Mouse (Mus musculus) lung, embryonic 16.5 days (tissue): ENCODE measurements around the gene Ccnb1. TPM values are rescaled to one million over a fixed set of nuclear protein-coding genes. Genes with fewer than 3 reads are reported as not detected.
A peak's percentile ranks its signal among the peaks of the same experiment; 100 is the strongest.
"Not testable (repeated sequence)": the region's sequence is repeated elsewhere in the genome, so short reads cannot be mapped to it uniquely, and the experiment has no call there.

Experiments
- ATAC-seq: fragments of 200-750 bp; cut with Nextera tagmentation; 2 replicates; pipeline ENCODE4 v1.8.0; 2017; ENCODE audit warnings: low read depth, mild to moderate bottlenecking, moderate library complexity
- H3K27ac ChIP-seq: fragments of 300-500 bp; sonication (generic); 2 replicates; pipeline ENCODE4 v1.5.1; 2014; ENCODE audit warnings: mild to moderate bottlenecking, control low read depth, low read length
- H3K27me3 ChIP-seq: fragments of 300-500 bp; sonication (generic); 2 replicates; pipeline ENCODE4 v1.6.1; 2014; ENCODE audit warnings: low read depth, low read length, mixed read lengths; ENCODE audit not compliant: control insufficient read depth, insufficient read depth
- H3K36me3 ChIP-seq: fragments of 300-500 bp; sonication (generic); 2 replicates; pipeline ENCODE4 v1.6.1; 2014; ENCODE audit warnings: low read length; ENCODE audit not compliant: control insufficient read depth, insufficient read depth
- H3K4me1 ChIP-seq: fragments of 300-500 bp; sonication (generic); replicated peaks from 2 replicates; pipeline ENCODE4 v1.6.1; 2014; ENCODE audit warnings: low read length, mixed read lengths; ENCODE audit not compliant: control insufficient read depth, insufficient read depth
- H3K4me2 ChIP-seq: fragments of 300-500 bp; sonication (generic); 2 replicates; pipeline ENCODE4 v1.6.1; 2014; ENCODE audit warnings: low read depth, low read length, control low read depth
- H3K4me3 ChIP-seq: fragments of 300-500 bp; sonication (generic); 2 replicates; pipeline ENCODE4 v1.5.1; 2014; ENCODE audit warnings: mild to moderate bottlenecking, low read length, control low read depth
- H3K9ac ChIP-seq: fragments of 300-500 bp; sonication (generic); 2 replicates; pipeline ENCODE4 v1.6.1; 2014; ENCODE audit warnings: low read length, control low read depth
- H3K9me3 ChIP-seq: fragments of 300-500 bp; sonication (generic); 2 replicates; pipeline ENCODE4 v1.6.1; 2016; ENCODE audit warnings: low read length; ENCODE audit not compliant: control insufficient read depth
- WGBS: fragments of 180-500 bp; shearing (Covaris S2); extraction: QIAGEN DNeasy Blood & Tissue Kit; methylation state at CpG from one replicate; pipeline ENCODE4 v1.1.7; 2014; 5-methylcytosine and 5-hydroxymethylcytosine counted together
- polyA plus RNA-seq: library from polyadenylated mRNA; unstranded; fragments of >200 nt; fragmentation: Nextera tagmentation; extraction: Ambion mirVana; gene quantifications from 2 replicates; pipeline ENCODE4 v1.2.1, GENCODE M21; 2015

Ccnb1 gene
- polyA plus RNA-seq, 1 experiment from 2014 or later, result 277 TPM

DNA sequence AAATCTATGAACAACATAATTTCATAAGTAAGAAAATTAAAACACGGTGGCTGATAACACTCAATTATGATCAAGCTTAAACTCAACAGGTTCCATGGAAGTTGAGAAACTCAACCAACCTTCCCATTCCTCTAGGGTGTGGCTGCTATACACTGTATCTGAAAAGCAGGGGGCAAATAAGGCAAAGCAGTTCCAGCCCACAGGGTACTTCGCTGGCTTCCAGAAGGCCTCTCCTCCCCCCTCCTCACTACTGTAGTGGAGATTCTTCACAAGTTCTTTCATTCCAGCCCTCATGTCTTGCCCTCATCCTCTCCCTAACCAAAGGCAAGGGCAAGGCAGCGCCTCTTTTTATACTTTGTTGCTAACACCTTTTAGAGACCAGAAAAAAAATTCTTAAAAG, 37.5 kb upstream of the Ccnb1 start:
- H3K36me3 ChIP-seq, result peaks cover 43% of the 10 kb centered on the region
- H3K4me3 ChIP-seq, result no peak overlapping the region
- no peak overlapping the region for H3K27ac ChIP-seq
- no peak overlapping the region for H3K4me2 ChIP-seq
- no peaks in the 10 kb centered on the region for H3K27me3 ChIP-seq
- no peak for ATAC-seq
- H3K9me3 ChIP-seq, result no peaks in the 10 kb centered on the region
- no peaks in the 10 kb centered on the region for H3K4me1 ChIP-seq
- 89% methylated on average over 3 of the region's 3 CpGs for WGBS
- H3K9ac ChIP-seq, result no peak overlapping the region

DNA sequence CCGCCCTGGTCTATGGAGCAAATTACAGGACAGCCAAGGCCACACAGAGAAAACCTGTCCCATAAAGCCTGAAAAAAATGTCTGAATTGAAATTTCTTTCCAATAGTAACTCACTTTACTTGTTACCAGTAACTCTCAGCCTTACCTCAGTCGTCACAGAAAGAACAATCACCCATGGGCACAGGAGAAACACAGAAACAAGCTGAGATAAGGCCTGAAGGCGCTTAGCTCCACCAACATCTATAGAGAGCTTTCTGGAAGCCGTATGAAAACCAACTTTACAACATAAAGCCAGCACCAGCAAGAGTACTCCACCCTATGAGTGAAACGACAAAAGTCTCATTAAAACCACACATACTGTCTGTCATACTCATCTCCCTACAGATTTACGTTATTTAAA, 28.1 kb upstream of the Ccnb1 start:
- H3K4me3 ChIP-seq, result no peak overlapping the region
- no peak overlapping the region for H3K4me2 ChIP-seq
- no peak for ATAC-seq
- H3K27me3 ChIP-seq, result no peaks in the 10 kb centered on the region
- H3K36me3 ChIP-seq, result peaks cover 39% of the 10 kb centered on the region
- no peak overlapping the region for H3K27ac ChIP-seq
- 81% methylated on average over 6 of the region's 6 CpGs for WGBS
- H3K4me1 ChIP-seq, result no peaks in the 10 kb centered on the region
- no peaks in the 10 kb centered on the region for H3K9me3 ChIP-seq
- H3K9ac ChIP-seq, result no peak overlapping the region

DNA sequence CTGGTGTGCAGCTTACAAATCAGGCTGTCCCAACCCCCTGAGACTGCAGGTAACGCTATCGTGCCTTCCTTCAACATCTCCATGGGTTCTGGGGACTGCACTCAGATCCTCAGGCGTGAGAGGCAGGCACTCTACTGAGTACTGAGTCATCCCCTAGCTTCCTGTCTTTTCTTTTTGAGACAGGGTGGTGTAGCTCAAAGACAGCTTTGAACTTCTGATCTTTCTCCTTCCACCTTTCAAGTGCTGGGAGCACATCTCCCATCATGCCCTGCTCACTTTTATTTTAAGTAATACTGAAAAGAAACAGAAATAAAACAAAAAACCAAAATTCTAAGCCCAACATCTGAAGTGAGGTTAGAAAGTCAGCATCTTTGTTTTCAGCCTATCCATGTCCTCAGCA, 19.4 kb upstream of the Ccnb1 start:
- Histone ChIP-seq H3K9me3 (no peaks in the 10 kb centered on the region), H3K27me3 (no peaks in the 10 kb centered on the region), H3K4me1 (no peaks in the 10 kb centered on the region), H3K4me3 (no peak overlapping the region), H3K36me3 (peaks cover 52% of the 10 kb centered on the region), H3K9ac (no peak overlapping the region), H3K27ac (no peak overlapping the region), H3K4me2 (no peak overlapping the region)
- no peak for ATAC-seq
- 90% methylated on average over 3 of the region's 3 CpGs for WGBS

DNA sequence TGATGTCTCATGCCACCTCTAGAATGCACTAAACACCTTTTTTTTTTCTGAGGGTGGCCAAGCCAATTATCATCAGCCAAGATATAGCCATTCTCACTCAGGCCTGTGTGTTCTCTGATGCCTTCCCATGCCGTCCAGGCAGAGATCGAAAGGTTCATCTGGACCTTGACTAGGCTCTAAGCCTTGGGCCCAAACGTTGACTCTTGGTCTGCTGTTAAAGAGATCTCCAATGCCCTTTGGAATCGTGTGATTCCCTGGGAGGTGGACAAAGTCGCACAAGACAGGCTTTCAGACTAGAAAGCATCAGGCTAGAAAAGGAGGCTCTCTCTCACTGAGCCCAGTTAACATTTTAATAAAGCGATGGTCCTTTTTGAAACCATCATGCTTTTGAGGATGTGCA, 10.8 kb upstream of the Ccnb1 start:
- no peak overlapping the region for H3K4me2 ChIP-seq
- no peaks in the 10 kb centered on the region for H3K27me3 ChIP-seq
- ATAC-seq, result no peak
- H3K9ac ChIP-seq, result no peak overlapping the region
- no peaks in the 10 kb centered on the region for H3K4me1 ChIP-seq
- no peak overlapping the region for H3K27ac ChIP-seq
- H3K36me3 ChIP-seq, result peaks cover 4% of the 10 kb centered on the region
- WGBS, result 88% methylated on average over 6 of the region's 6 CpGs
- H3K4me3 ChIP-seq, result no peak overlapping the region
- no peaks in the 10 kb centered on the region for H3K9me3 ChIP-seq

DNA sequence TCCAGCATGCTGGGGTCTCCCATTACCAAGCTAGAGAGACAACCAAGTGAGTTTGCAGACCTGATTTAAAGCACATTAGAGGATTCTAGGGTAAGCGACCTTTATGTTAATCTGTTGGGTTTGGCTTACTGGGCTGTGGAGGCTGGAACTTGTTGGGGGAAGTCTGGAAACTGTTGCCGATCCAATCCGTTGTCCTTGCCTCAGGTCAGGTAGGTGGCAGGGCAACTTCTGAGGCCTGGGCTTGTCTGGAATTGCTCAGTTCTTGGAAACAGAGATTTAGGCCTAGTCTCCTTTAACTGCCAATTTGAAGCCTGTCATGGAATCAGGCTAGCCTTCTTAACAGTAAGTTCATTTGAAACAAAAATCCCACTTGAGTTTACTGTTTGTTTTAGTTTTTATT, 2.7 kb upstream of the Ccnb1 start:
- WGBS, result 86% methylated on average over 3 of the region's 3 CpGs
- Histone ChIP-seq H3K9me3 (0 out of 2 replicates have a peak, but pooled peaks cover 3% of the 10 kb centered on the region), H3K27ac (no peak overlapping the region), H3K4me1 (peaks cover 11% of the 10 kb centered on the region), H3K9ac (no peak overlapping the region), H3K36me3 (no peaks in the 10 kb centered on the region), H3K27me3 (no peaks in the 10 kb centered on the region), H3K4me3 (no peak overlapping the region), H3K4me2 (no peak overlapping the region)
- no peak for ATAC-seq

DNA sequence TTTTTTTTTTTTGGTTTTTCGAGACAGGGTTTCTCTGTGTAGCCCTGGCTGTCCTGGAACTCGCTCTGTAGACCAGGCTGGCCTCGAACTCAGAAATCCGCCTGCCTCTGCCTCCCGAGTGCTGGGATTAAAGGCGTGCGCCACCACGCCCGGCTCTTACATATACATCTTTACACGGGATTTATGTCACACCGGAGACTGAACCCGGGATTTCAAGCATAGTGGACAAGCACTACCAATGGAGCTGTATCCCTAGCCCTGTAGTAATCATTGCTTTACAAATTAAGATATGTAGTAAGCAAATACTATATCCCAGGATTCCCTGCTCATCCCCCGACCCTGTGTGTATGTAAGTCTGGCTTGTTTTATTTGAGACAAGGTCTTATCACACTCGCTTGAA, 1.7 kb upstream of the Ccnb1 start:
- H3K27me3 ChIP-seq, H3K9ac ChIP-seq, ATAC-seq, H3K27ac ChIP-seq, H3K9me3 ChIP-seq, H3K4me2 ChIP-seq, H3K36me3 ChIP-seq, H3K4me3 ChIP-seq: not testable (repeated sequence)
- H3K4me1 ChIP-seq, result peaks cover 19% of the 10 kb centered on the region
- WGBS, result 92% methylated on average over 10 of the region's 14 CpGs

DNA sequence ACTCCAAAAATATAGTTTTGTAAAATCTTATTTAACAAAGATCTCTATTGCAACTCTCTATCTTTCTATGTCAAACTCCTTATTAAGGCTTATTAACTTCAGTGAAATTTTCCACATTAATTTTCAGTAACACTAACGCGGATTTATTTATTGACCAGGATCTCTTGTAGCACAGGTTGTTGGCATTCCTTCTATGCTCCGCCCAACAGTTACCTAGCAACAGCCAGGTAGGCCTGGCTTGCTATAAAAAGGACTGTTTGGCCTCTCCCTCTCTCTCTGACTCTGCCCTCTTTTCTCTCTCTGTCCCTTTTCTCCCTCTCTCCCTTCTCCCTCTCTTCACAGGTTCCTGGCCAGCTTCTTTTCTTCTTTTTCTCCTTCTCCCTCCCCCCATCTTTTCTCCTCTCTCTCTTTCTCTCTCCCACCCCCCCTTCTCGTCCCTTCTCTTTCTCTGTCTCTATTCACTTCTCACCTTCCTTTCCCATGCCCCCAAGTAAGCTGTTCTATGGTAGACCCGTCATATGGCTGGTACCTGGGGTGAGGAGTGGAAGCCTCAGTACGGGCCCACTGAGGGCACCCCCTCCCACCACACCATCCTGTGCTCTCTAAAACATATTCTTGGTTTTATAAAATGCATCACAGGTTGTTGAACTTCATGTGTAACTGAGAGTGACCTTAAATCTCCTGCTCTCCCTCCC, 1.1 kb upstream of the Ccnb1 start:
- Histone ChIP-seq H3K27ac (no peak overlapping the region), H3K9me3 (0 out of 2 replicates have a peak, but pooled peaks cover 3% of the 10 kb centered on the region), H3K9ac (no peak overlapping the region), H3K4me1 (peaks cover 19% of the 10 kb centered on the region), H3K4me3 (no peak overlapping the region), H3K4me2 (no peak overlapping the region), H3K27me3 (no peaks in the 10 kb centered on the region), H3K36me3 (peaks cover 6% of the 10 kb centered on the region)
- no peak for ATAC-seq
- WGBS, result 57% methylated on average over 6 of the region's 6 CpGs

DNA sequence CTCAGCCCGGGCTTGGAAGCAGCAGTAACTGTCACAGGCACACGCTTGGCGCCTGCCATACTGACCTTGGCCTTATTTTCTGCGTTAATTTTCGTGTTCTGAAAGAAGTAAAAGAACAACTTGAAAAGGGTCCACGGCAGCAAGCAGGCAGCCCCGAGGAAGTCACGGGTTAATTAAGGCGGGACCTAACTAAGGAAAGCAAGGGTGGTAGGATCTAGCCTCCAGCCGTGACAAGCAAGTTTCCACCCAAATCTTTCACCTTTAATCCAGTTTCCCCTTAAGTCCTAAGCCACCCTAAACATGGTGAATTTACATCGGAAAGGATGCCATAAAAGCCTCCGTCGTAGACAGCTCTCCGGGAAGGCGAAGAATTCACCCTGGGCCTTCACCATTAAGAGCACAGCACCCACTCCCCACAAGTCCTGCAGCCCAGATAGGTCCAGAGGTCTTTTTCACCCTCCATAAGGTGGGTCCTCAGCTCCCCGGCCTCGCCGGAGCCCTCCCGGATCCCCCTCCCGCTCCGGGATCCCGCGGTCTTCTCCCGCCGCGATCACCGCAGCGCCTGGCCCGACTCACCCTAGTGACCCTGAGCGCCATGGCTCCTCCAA, 460 bp downstream of the Ccnb1 start:
- H3K4me2 ChIP-seq, result peak overlapping the region; percentile 68
- H3K4me3 ChIP-seq, result peak overlapping the region; percentile 76
- peak; percentile 19 for ATAC-seq
- H3K27me3 ChIP-seq, result no peaks in the 10 kb centered on the region
- H3K4me1 ChIP-seq, result peaks cover 19% of the 10 kb centered on the region
- H3K27ac ChIP-seq, result peak overlapping the region; percentile 59; the same call in 1 of the 2 replicates
- WGBS, result under 1% methylated on average over 30 of the region's 30 CpGs
- H3K9me3 ChIP-seq, result no peaks in the 10 kb centered on the region
- peaks cover 17% of the 10 kb centered on the region for H3K36me3 ChIP-seq
- peak overlapping the region; percentile 87 for H3K9ac ChIP-seq

DNA sequence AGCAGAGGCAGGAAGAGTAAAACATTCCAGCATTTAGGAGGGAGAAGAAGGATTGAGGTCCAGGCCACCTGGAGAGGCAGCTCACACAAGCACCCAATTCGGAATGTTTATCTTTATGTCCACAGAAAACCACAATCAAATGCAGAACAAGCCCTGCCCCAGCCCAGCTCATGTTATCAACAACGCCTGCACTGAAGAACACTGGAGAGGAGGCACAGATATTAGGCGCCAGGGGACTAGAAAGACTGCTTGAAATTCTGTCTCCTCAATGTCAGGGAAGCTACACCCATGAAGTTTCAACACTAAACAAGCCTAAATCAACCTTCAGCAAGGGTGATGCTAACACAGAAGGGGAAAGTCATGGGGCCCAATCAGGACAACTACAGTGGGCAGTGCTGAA, 8.9 kb downstream of the Ccnb1 start:
- H3K9ac ChIP-seq, result no peak overlapping the region
- WGBS, result 61% methylated on average over 3 of the region's 3 CpGs
- peaks cover 15% of the 10 kb centered on the region for H3K4me1 ChIP-seq
- H3K27me3 ChIP-seq, result no peaks in the 10 kb centered on the region
- H3K36me3 ChIP-seq, result peaks cover 19% of the 10 kb centered on the region
- no peak for ATAC-seq
- no peaks in the 10 kb centered on the region for H3K9me3 ChIP-seq
- H3K4me2 ChIP-seq, result no peak overlapping the region
- no peak overlapping the region for H3K27ac ChIP-seq
- no peak overlapping the region for H3K4me3 ChIP-seq
